Mouse (Mus musculus) CD8-positive naive resting alpha-beta T cell, adult 2 months (primary cell): ENCODE data around the gene Pla2g4f.

ENCODE experiments used
- DNase-seq, 2 experiments: peaks; one replicate each; pipeline ENCODE4 v3.0.0; 2022; ENCODE audit warnings: low read depth in 2 of 2, low spot score in 2 of 2

The Pla2g4f gene

DNA sequence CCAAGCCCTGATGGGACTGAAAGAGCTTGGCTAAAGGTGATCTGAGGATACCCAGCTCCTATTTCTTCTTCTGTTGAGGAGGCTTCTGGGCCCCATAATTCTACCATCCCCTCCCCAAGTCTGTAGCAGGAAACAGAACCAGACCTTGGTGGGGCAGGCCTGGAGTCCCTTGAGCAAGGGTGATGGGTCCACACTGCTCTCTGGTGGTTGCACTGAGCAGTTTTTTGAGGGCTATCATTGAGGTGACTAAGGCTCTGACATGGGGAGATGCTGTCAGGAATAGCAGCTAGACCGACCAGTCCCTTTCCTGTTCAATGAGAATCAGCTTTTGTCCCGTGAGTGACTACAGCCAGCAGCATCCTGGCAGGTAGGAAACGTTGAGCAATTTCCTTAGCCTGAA, 32.7 kb downstream of the Pla2g4f start:
- no peak for DNase-seq

DNA sequence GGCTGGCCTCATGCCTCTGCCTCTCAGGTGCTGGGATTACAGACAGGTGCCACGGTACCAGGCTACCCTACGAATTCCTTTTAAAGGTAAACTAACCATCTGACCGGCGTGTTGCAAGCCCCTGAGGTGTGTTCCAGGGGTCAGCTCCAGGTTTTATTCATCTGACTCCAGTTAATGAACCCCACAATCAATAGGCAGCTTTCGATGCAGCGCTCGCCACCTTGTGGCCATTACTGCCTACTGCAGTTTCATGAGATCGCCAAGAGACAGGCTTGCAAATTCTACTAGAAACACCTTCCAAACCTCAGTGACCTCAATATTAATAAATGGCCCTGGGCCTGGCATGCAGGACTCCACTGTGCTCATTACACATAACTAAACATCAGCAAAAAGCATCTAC, 34.0 kb downstream of the Pla2g4f start:
- peak in 1 of 2 experiments; percentile 25 for DNase-seq

DNA sequence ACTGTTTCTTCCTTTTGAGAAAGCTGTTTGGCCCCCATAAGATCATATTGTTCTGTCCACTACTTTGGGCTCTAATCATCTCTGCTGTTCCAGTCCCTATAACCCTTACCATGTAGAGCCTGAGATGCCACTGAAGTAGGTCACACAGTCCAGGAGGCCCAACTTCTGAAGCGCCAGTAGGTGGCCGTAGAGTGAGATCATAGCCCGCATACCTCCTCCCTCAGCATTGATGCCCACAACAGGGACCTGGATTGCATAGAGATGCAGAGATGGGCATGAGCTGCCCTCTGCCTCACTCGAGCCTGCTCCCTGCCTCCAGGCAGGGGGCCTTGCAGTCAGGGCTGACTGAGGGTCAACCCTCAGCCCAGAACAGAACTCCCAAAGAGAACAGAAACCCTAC, 37.0 kb downstream of the Pla2g4f start:
- DNase-seq, result no peak

- no peak for DNase-seq
These were observed 45.3 kb downstream of the Pla2g4f start for GRCm38 (mm10) chr2:120268635-120269034.

- no peak for DNase-seq
These were observed 48.4 kb downstream of the Pla2g4f start for GRCm38 (mm10) chr2:120265523-120265922.

- DNase-seq, result no peak
These were observed 49.1 kb downstream of the Pla2g4f start for GRCm38 (mm10) chr2:120264858-120265257.

DNA sequence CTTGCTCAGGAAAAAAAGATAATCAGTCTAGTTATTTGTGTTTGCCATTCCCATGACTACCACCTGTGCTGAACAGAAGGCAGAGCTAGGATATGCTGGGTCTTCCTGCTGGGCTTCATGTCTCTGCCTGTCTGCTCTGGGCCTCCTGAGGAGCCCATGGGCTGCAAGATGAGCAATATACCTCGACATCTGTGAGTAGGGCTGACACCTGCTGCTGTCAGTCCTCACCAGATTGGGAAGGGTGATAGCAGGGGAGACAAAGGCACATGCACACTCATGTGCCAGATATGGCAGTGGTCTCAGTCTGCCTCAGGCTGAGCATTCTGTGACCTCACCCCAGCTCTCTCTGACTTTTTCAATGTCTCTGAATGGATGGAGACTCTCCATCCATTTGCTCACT, 51.1 kb downstream of the Pla2g4f start:
- DNase-seq, result no peak

GRCm38 (mm10) chr2:120261346-120261745, 52.6 kb downstream of the Pla2g4f start:
- no peak for DNase-seq

DNA sequence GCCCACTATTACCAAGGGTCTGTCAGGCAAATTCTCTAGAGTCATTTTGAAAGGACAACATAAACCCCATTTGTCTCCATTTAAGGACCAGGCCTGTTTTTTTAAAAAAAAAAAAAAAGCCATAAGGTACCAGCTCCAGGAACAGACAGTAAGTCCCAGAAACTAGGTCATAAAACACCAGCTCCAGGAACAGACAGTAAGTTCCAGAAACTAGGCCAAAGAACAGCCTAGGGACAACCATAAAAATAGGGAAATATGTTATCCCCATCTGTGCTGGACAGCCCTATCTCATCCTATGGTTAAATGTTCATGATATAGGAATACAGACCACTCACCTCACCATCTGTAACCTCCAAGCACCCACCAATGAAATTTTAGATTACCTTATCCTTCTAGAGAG, 57.7 kb downstream of the Pla2g4f start:
- no peak for DNase-seq

GRCm38 (mm10) chr2:120252644-120253043, 61.3 kb downstream of the Pla2g4f start:
- no peak for DNase-seq
